9 mouse cellular contexts compared by ENCODE assay signal in genomic region chr4:25799051-25799475, GRCm38 (mm10). TPM values are rescaled to one million over a fixed set of nuclear protein-coding genes. Genes with fewer than 3 reads are reported as not detected.
DNase-seq lines count a peak whose midpoint lies in the region; ATAC-seq lines count a peak whose summit lies in the region.
"Had no signal": no experiment of that assay in that cellular context is flagged by ENCODE, and none has a peak within 500 bp of the region (broad histone marks: within the 10 kb centered on the region; RNA-seq: fewer than 3 reads in every experiment).

No protein-coding gene starts in this region.

- H3K36me3 ChIP-seq in intestine, embryonic 15.5 days = no peaks in the 10 kb centered on the region
- no peaks in the 10 kb centered on the region for H3K36me3 ChIP-seq in midbrain, embryonic 14.5 days (ENCODE audit: control insufficient read depth, insufficient read depth, low read length)

- H3K27me3 ChIP-seq in intestine, embryonic 15.5 days (replicated peaks) = peaks cover 17% of the 10 kb centered on the region
- no peaks in the 10 kb centered on the region for H3K27me3 ChIP-seq in midbrain, embryonic 14.5 days (ENCODE audit: control insufficient read depth, insufficient read depth, low read length)

- H3K4me2 ChIP-seq in intestine, embryonic 15.5 days (replicated peaks) = peak overlapping the region; percentile 85
- H3K4me2 ChIP-seq in midbrain, embryonic 14.5 days (ENCODE audit: low read length) = peak overlapping the region; percentile 67

- no peaks in the 10 kb centered on the region for H3K4me1 ChIP-seq in intestine, embryonic 15.5 days (replicated peaks)
- H3K4me1 ChIP-seq in midbrain, embryonic 14.5 days (ENCODE audit: control insufficient read depth, insufficient read depth, low read length) = 0 out of 2 replicates have a peak, but pooled peaks cover 4% of the 10 kb centered on the region

- no peaks in the 10 kb centered on the region for H3K9me3 ChIP-seq in intestine, embryonic 15.5 days
- H3K9me3 ChIP-seq in midbrain, embryonic 14.5 days (ENCODE audit: control insufficient read depth, low read length) = no peaks in the 10 kb centered on the region

- peak overlapping the region; percentile 40 for H3K4me3 ChIP-seq in intestine, embryonic 15.5 days (replicated peaks)
- peak overlapping the region; percentile 66 for H3K4me3 ChIP-seq in midbrain, embryonic 14.5 days (replicated peaks; ENCODE audit: low read depth, low read length)

- no peak overlapping the region for H3K27ac ChIP-seq in intestine, embryonic 15.5 days
- peak overlapping the region; percentile 90 for H3K27ac ChIP-seq in midbrain, embryonic 14.5 days (replicated peaks; ENCODE audit: low read depth, low read length)

- DNase-seq in layer of hippocampus, adult 8-10 months (ENCODE audit: low spot score in 2 of 2) = peak; percentile 11 to 15
- no peak for DNase-seq in layer of hippocampus, postnatal 36 days
- peak; percentile 21 for DNase-seq in embryo, embryonic 11 days
- DNase-seq in midbrain, embryonic 14.5 days = peak; percentile 48
- DNase-seq in cerebellum, postnatal 36 days = no peak
- no peak for DNase-seq in ovary, adult 18-20 months (ENCODE audit: low spot score)
- DNase-seq in lung, adult 18-20 months = no peak

- no peak for ATAC-seq in intestine, embryonic 15.5 days
- ATAC-seq in midbrain, embryonic 14.5 days (ENCODE audit: low FRiP score, low TSS enrichment) = peak; percentile 22; the same call in 1 of the 2 replicates

- no peak overlapping the region for H3K9ac ChIP-seq in intestine, embryonic 15.5 days
- peak overlapping the region; percentile 81 for H3K9ac ChIP-seq in midbrain, embryonic 14.5 days (replicated peaks; ENCODE audit: low read length)

- WGBS in intestine, embryonic 15.5 days = 2% methylated on average over 7 of the region's 7 CpGs
- under 1% methylated on average over 7 of the region's 7 CpGs for WGBS in midbrain, embryonic 14.5 days

RNA-seq across cellular contexts. Expression of gene Fut9, which starts 1.0 kb away (rescaled TPM):
- total RNA-seq in layer of hippocampus, adult 8-10 months (2022) = 10 to 100 TPM; 45.8 to 58.9 (median 51.9) TPM
- 10 to 100 TPM; 51.1 to 52.5 TPM for total RNA-seq in layer of hippocampus, postnatal 36 days (2021)
- 0.04 and 0.14 TPM in 2 replicates for polyA plus RNA-seq in intestine, embryonic 15.5 days (2015; fragmentation: Nextera tagmentation; extraction: Ambion mirVana)
- polyA plus RNA-seq in midbrain, embryonic 14.5 days (2014; fragmentation: Nextera tagmentation; extraction: Ambion mirVana) = 15.9 and 23.9 TPM in 2 replicates
- polyA plus RNA-seq: large intestine, adult 2 months had no signal

Comparison
In these comparisons a context has a peak if more than half of its experiments do, and no peak if none do; other contexts are left out.
1. DNase-seq: peak in layer of hippocampus, adult 8-10 months (2 of 2), embryo, embryonic 11 days (single experiment) and midbrain, embryonic 14.5 days (single experiment); none in layer of hippocampus, postnatal 36 days (0 of 2), cerebellum, postnatal 36 days (0 of 2), ovary, adult 18-20 months (single experiment) and lung, adult 18-20 months (0 of 2).